Mouse (Mus musculus): ENCODE results near the gene Slc47a2. TPM values are rescaled to one million over a fixed set of nuclear protein-coding genes. Genes with fewer than 3 reads are reported as not detected.

The Slc47a2 gene
- total RNA-seq (2015; ENCODE audit: low replicate concordance) (not detected in 2 replicates), total RNA-seq (2017; ENCODE audit: low replicate concordance) (not detected in 2 replicates)

GRCm38 (mm10) chr11:61342505-61343420, at the start of gene Slc47a2:
Gene Slc47a2 (minus strand): TSS chr11:61342860.
- ATAC-seq (replicated peaks; ENCODE audit: low FRiP score, poor library complexity, severe bottlenecking) = no peak

GRCm38 (mm10) chr11:61388936-61389335, 46.3 kb upstream of the Slc47a2 start:
- no peak for ATAC-seq (replicated peaks; ENCODE audit: low FRiP score, poor library complexity, severe bottlenecking)

- no peak for ATAC-seq (replicated peaks; ENCODE audit: low FRiP score, poor library complexity, severe bottlenecking)
Measured at GRCm38 (mm10) chr11:61388012-61388411, 45.4 kb upstream of the Slc47a2 start.

GRCm38 (mm10) chr11:61387233-61387632, 44.6 kb upstream of the Slc47a2 start:
- ATAC-seq (replicated peaks; ENCODE audit: low FRiP score, poor library complexity, severe bottlenecking) = no peak

- ATAC-seq (replicated peaks; ENCODE audit: low FRiP score, poor library complexity, severe bottlenecking) = no peak
Measured at GRCm38 (mm10) chr11:61385725-61386124, 43.1 kb upstream of the Slc47a2 start.

GRCm38 (mm10) chr11:61381272-61381671, 38.6 kb upstream of the Slc47a2 start:
- no peak for ATAC-seq (replicated peaks; ENCODE audit: low FRiP score, poor library complexity, severe bottlenecking)

- no peak for ATAC-seq (replicated peaks; ENCODE audit: low FRiP score, poor library complexity, severe bottlenecking)
Measured at GRCm38 (mm10) chr11:61378651-61379050, 36.0 kb upstream of the Slc47a2 start.

GRCm38 (mm10) chr11:61377881-61378613, 35.4 kb upstream of the Slc47a2 start, which contains the start of gene Slc47a1:
Gene Slc47a1 (minus strand): TSS chr11:61378345.
- no peak for ATAC-seq (replicated peaks; ENCODE audit: low FRiP score, poor library complexity, severe bottlenecking)

GRCm38 (mm10) chr11:61368668-61369067, 26.0 kb upstream of the Slc47a2 start:
- no peak for ATAC-seq (replicated peaks; ENCODE audit: low FRiP score, poor library complexity, severe bottlenecking)

GRCm38 (mm10) chr11:61366517-61367273, 24.0 kb upstream of the Slc47a2 start:
- ATAC-seq (replicated peaks; ENCODE audit: low FRiP score, poor library complexity, severe bottlenecking) = no peak

GRCm38 (mm10) chr11:61365938-61366337, 23.3 kb upstream of the Slc47a2 start:
- no peak for ATAC-seq (replicated peaks; ENCODE audit: low FRiP score, poor library complexity, severe bottlenecking)

- ATAC-seq (replicated peaks; ENCODE audit: low FRiP score, poor library complexity, severe bottlenecking) = no peak
Measured at GRCm38 (mm10) chr11:61364096-61364495, 21.4 kb upstream of the Slc47a2 start.

- no peak for ATAC-seq (replicated peaks; ENCODE audit: low FRiP score, poor library complexity, severe bottlenecking)
Measured at GRCm38 (mm10) chr11:61361515-61362190, 19.0 kb upstream of the Slc47a2 start.

- ATAC-seq (replicated peaks; ENCODE audit: low FRiP score, poor library complexity, severe bottlenecking) = no peak
Measured at GRCm38 (mm10) chr11:61356600-61356999, 13.9 kb upstream of the Slc47a2 start.

- ATAC-seq (replicated peaks; ENCODE audit: low FRiP score, poor library complexity, severe bottlenecking) = no peak
Measured at GRCm38 (mm10) chr11:61356111-61356510, 13.5 kb upstream of the Slc47a2 start.

GRCm38 (mm10) chr11:61355351-61355750, 12.7 kb upstream of the Slc47a2 start:
- ATAC-seq (replicated peaks; ENCODE audit: low FRiP score, poor library complexity, severe bottlenecking) = no peak

GRCm38 (mm10) chr11:61354346-61354745, 11.7 kb upstream of the Slc47a2 start:
- no peak for ATAC-seq (replicated peaks; ENCODE audit: low FRiP score, poor library complexity, severe bottlenecking)

GRCm38 (mm10) chr11:61353038-61353437, 10.4 kb upstream of the Slc47a2 start:
- ATAC-seq (replicated peaks; ENCODE audit: low FRiP score, poor library complexity, severe bottlenecking) = no peak

GRCm38 (mm10) chr11:61352138-61352651, 9.5 kb upstream of the Slc47a2 start:
- ATAC-seq (replicated peaks; ENCODE audit: low FRiP score, poor library complexity, severe bottlenecking) = no peak

Data from erythroid progenitor cell, adult 5-6 weeks (primary cell).